Mouse (Mus musculus) kidney, adult 2 months (tissue): ENCODE results near the gene Olfr1458. TPM values are rescaled to one million over a fixed set of nuclear protein-coding genes. Genes with fewer than 3 reads are reported as not detected.

Experiments used
- DNase-seq: peaks from one replicate; pipeline ENCODE4 v3.0.0; 2021
- H3K27ac ChIP-seq: fragments of 200-500 bp; 2 replicates; pipeline ENCODE4 v1.5.1; 2012; ENCODE audit warnings: low read depth, low read length, control low read depth, inconsistent platforms; ENCODE audit not compliant: insufficient read depth
- H3K27me3 ChIP-seq: fragments of 200-500 bp; replicated peaks from 2 replicates; pipeline ENCODE4 v1.6.1; 2012; ENCODE audit warnings: mild to moderate bottlenecking, moderate library complexity, low read length, inconsistent platforms; ENCODE audit not compliant: control insufficient read depth, insufficient read depth
- H3K36me3 ChIP-seq: fragments of 200-500 bp; 2 replicates; pipeline ENCODE4 v1.6.1; 2012; ENCODE audit warnings: mild to moderate bottlenecking, moderate library complexity, low read length, inconsistent platforms; ENCODE audit not compliant: control insufficient read depth, insufficient read depth
- H3K4me1 ChIP-seq: fragments of 200-500 bp; 2 replicates; pipeline ENCODE4 v1.6.1; 2011; ENCODE audit warnings: low read length; ENCODE audit not compliant: control insufficient read depth, insufficient read depth
- H3K4me3 ChIP-seq: fragments of 200-500 bp; 2 replicates; pipeline ENCODE4 v1.5.1; 2011; ENCODE audit warnings: mild to moderate bottlenecking, low read depth, low read length, control low read depth; ENCODE audit not compliant: insufficient read depth
- CTCF ChIP-seq: fragments of 200-500 bp; conservative IDR thresholded peaks from 2 replicates; pipeline ENCODE4 v1.5.1; 2011; ENCODE audit warnings: low read depth, mild to moderate bottlenecking, control low read depth, low read length, moderate library complexity, mixed read lengths; ENCODE audit not compliant: insufficient read depth, insufficient read length
- POLR2A ChIP-seq: fragments of 200-500 bp; IDR thresholded peaks from one replicate; pipeline ENCODE4 v1.6.1; 2011; ENCODE audit warnings: low read depth, low read length, control low read depth
- WGBS: fragments of 180-500 bp; shearing (Covaris S2); methylation state at CpG from one replicate; pipeline ENCODE4 v1.1.7; 2018; 5-methylcytosine and 5-hydroxymethylcytosine counted together
- polyA plus RNA-seq: library from polyadenylated mRNA; depleted of rRNA; stranded (reverse); fragments of >200 nt; gene quantifications from 2 replicates; pipeline ENCODE4 v1.2.3, GENCODE M21; 2012; rRNA removed

The Olfr1458 gene
- polyA plus RNA-seq: not detected in 2 replicates

- no peak for TF ChIP-seq POLR2A
- no peak for TF ChIP-seq CTCF
- no peak within 1 kb of the TSS for H3K4me3 ChIP-seq
- 74% methylated on average over 3 of the region's 3 CpGs for WGBS
Measured at GRCm38 (mm10) chr19:13106675-13107074, at the start of gene Olfr1458. Gene Olfr1458, minus strand, starts transcription at chr19:13106775.

GRCm38 (mm10) chr19:13149449-13149848, 42.9 kb upstream of the Olfr1458 start, which contains the start of gene Olfr1459:
Gene Olfr1459, minus strand, starts transcription at chr19:13149549.
- DNase-seq: no peak
- no peaks in the 10 kb centered on the region for H3K36me3 ChIP-seq
- H3K27ac ChIP-seq: no peak within 1 kb of the TSS
- no peak within 1 kb of the TSS for H3K4me3 ChIP-seq
- 65% methylated on average over 1 of the region's 1 CpGs for WGBS
- no peak for TF ChIP-seq POLR2A
- TF ChIP-seq CTCF: no peak
- H3K27me3 ChIP-seq: no peaks in the 10 kb centered on the region
- no peaks in the 10 kb centered on the region for H3K4me1 ChIP-seq

More at GRCm38 (mm10) chr19:13106675-13107074, at the start of gene Olfr1458:
- Histone ChIP-seq H3K27me3 (no peaks in the 10 kb centered on the region; the same call in 1 of the 2 replicates), H3K27ac (no peak within 1 kb of the TSS), H3K4me1 (no peaks in the 10 kb centered on the region), H3K36me3 (no peaks in the 10 kb centered on the region)
- DNase-seq: no peak

DNA sequence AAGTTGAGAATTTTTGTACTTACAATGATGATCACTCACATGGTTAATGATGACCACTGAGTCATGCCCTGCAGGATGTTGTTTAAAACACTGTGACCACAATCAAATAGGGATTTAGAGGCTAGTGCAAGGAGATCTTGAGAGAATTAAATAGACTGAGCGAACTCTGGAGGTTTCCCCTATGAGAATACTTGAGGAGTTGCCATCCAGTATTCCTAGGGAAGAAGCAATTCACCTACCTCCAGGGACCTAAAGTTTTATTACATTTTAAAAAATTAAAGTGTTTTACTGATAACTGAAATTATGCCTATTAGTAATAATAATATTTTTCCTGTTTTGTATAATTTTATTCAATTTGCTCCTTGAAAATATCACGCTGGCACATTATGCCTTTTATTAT, 8.8 kb downstream of the Olfr1458 start, which contains the start of gene Olfr1457:
Gene Olfr1457, minus strand, starts transcription at position 101 of the 400 bp plus-strand sequence.
- H3K27me3 ChIP-seq: no peaks in the 10 kb centered on the region
- H3K27ac ChIP-seq: no peak within 1 kb of the TSS
- H3K36me3 ChIP-seq: no peaks in the 10 kb centered on the region
- no peak for TF ChIP-seq CTCF
- no peak for TF ChIP-seq POLR2A
- H3K4me1 ChIP-seq: no peaks in the 10 kb centered on the region
- no peak for DNase-seq
- WGBS: 69% methylated on average over 2 of the region's 2 CpGs
- H3K4me3 ChIP-seq: no peak within 1 kb of the TSS

- no peaks in the 10 kb centered on the region for H3K36me3 ChIP-seq
- no peak for TF ChIP-seq POLR2A
- no peak for TF ChIP-seq CTCF
- WGBS: 79% methylated on average over 1 of the region's 1 CpGs
Measured at GRCm38 (mm10) chr19:13093908-13094307, 12.7 kb downstream of the Olfr1458 start.

GRCm38 (mm10) chr19:13060310-13060709, 46.3 kb downstream of the Olfr1458 start, which contains the start of gene Olfr1454:
Gene Olfr1454, plus strand, starts transcription at chr19:13060610.
- H3K4me1 ChIP-seq: no peaks in the 10 kb centered on the region
- no peak within 1 kb of the TSS for H3K27ac ChIP-seq
- H3K36me3 ChIP-seq: no peaks in the 10 kb centered on the region
- no peaks in the 10 kb centered on the region for H3K27me3 ChIP-seq
- H3K4me3 ChIP-seq: no peak within 1 kb of the TSS
- DNase-seq: no peak
- 54% methylated on average over 2 of the region's 2 CpGs for WGBS
- TF ChIP-seq CTCF (no peak), POLR2A (no peak)

More at GRCm38 (mm10) chr19:13093908-13094307, 12.7 kb downstream of the Olfr1458 start:
- Histone ChIP-seq H3K4me3 (no peak overlapping the region), H3K4me1 (no peaks in the 10 kb centered on the region), H3K27ac (no peak overlapping the region), H3K27me3 (no peaks in the 10 kb centered on the region)
- no peak for DNase-seq

Other genes starting within 250 kb of the Olfr1458 start
- gene Olfr1444, start 249.5 kb downstream of the Olfr1458 start, polyA plus RNA-seq: not detected in 2 replicates
- gene Olfr1445, start 222.9 kb downstream of the Olfr1458 start, polyA plus RNA-seq: not detected in 2 replicates
- not detected in 2 replicates for gene Olfr1446, start 213.3 kb downstream of the Olfr1458 start, polyA plus RNA-seq
- not detected in 2 replicates for gene Olfr1447, start 203.0 kb downstream of the Olfr1458 start, polyA plus RNA-seq
- not detected in 2 replicates for gene Olfr1448, start 182.4 kb downstream of the Olfr1458 start, polyA plus RNA-seq
- gene Olfr1449, start 175.9 kb downstream of the Olfr1458 start, polyA plus RNA-seq: not detected in 2 replicates
- gene Olfr1450, start 156.5 kb downstream of the Olfr1458 start, polyA plus RNA-seq: not detected in 2 replicates
- gene Olfr1451, start 111.8 kb downstream of the Olfr1458 start, polyA plus RNA-seq: not detected in 2 replicates
- gene Olfr1453, start 78.4 kb downstream of the Olfr1458 start, polyA plus RNA-seq: not detected in 2 replicates
- not detected in 2 replicates for gene Olfr1454, start 46.2 kb downstream of the Olfr1458 start, polyA plus RNA-seq
- gene Olfr1457, start 8.9 kb downstream of the Olfr1458 start, polyA plus RNA-seq: not detected in 2 replicates
- gene Olfr1459, start 42.8 kb upstream of the Olfr1458 start, polyA plus RNA-seq: not detected in 2 replicates
- gene Olfr1461, start 56.2 kb upstream of the Olfr1458 start, polyA plus RNA-seq: not detected in 2 replicates
- gene Olfr1462, start 79.0 kb upstream of the Olfr1458 start, polyA plus RNA-seq: not detected in 2 replicates
- gene Olfr1463, start 124.6 kb upstream of the Olfr1458 start, polyA plus RNA-seq: not detected in 2 replicates
- gene Olfr1465, start 208.8 kb upstream of the Olfr1458 start, polyA plus RNA-seq: not detected in 2 replicates
- gene Olfr1466, start 232.1 kb upstream of the Olfr1458 start, polyA plus RNA-seq: not detected in 2 replicates